Mouse (Mus musculus) layer of hippocampus, adult 2 months (tissue): ENCODE results near the gene Lztr1. TPM values are rescaled to one million over a fixed set of nuclear protein-coding genes. Genes with fewer than 3 reads are reported as not detected.
A peak's percentile ranks its signal among the peaks of the same experiment; 100 is the strongest.
"Not testable (repeated sequence)": the region's sequence is repeated elsewhere in the genome, so short reads cannot be mapped to it uniquely, and the experiment has no call there.

ENCODE experiments used
- DNase-seq, 2 experiments: peaks; one replicate each; pipeline ENCODE4 v3.0.0; 2022; ENCODE audit warnings: low spot score in 2 of 2
- H3K27ac ChIP-seq: fragments of 200-600 bp; 2 replicates; pipeline ENCODE4 v1.8.1; 2022
- H3K4me3 ChIP-seq: fragments of 200-600 bp; 2 replicates; pipeline ENCODE4 v1.8.1; 2022; ENCODE audit warnings: mild to moderate bottlenecking
- CTCF ChIP-seq: fragments of 200-600 bp; conservative IDR thresholded peaks from 2 replicates; pipeline ENCODE4 v1.8.1; 2022; ENCODE audit warnings: antibody characterized with exemption, mild to moderate bottlenecking, moderate library complexity
- total RNA-seq, 2 experiments: library from RNA; stranded (reverse); gene quantifications; 2 replicates each; pipeline ENCODE4 v1.2.3; 2021

Gene Lztr1
- total RNA-seq, 2 experiments from 2014 or later = 186 to 201 TPM

GRCm38 (mm10) chr16:17552837-17553236 lies 44.3 kb downstream of the Lztr1 start:
- TF ChIP-seq CTCF = no peak
- Histone ChIP-seq H3K27ac (no peak overlapping the region), H3K4me3 (no peak overlapping the region)
- DNase-seq = no peak

DNA sequence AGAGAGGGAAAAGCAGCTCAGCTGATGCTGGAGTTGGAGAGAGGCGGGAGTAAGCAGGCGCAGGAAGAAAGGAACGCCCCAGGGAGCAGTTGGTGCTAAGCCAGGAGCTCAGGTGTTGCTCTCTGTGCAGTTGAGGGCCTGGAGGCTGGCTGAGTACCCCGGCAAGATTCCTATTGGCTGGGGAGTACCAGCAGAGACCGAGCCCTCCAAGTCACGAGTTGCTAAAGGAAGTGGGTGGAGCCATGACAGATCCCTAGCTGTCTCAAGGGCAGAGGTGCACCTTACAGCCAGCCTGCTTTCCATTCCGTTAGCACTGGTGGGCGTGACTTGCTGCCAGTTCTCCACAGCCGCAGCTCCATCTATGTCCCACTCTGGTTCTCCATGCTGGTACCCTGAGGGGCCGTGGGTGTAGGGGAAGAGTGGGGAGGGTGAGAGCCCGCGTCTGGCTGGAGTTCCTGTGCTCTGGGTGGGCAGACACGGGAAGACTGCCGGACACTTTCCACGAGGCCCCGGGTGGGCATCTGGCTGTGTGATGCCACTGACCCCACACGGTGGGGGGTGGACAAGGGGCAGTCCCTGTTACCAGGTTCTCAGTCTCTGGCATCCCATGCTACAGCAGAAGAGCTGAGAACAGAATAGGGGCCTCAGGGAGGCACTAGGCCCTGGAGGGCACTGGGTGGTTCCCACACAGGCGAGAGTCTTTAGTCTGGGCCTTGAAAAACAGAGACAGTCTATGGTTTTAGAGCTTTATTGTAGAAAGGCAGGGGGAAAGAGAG lies 45.6 kb downstream of the Lztr1 start:
- no peak for DNase-seq
- Histone ChIP-seq H3K27ac (no peak overlapping the region), H3K4me3 (no peak overlapping the region)
- TF ChIP-seq CTCF = no peak

DNA sequence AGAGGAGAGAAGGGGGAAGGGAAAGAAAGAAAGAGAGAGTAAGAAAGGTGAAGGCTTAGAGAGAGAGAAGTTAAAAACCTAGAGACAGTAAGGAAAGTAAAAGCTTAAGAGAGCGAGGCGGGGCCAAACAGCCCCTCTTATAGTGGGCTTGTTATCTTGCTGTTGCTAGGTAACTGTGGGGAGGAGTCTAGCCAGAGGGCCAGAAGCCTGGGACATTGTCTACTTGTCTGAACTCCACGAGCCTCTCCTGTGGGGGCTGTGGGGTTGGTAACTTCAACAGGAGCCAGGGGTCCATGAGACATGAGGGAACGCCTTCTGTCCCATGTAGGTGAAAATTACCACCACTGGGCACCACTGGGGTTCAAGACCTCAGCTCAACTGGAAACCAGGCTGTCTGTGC lies 46.2 kb downstream of the Lztr1 start:
- not testable (repeated sequence) for H3K27ac ChIP-seq, DNase-seq, H3K4me3 ChIP-seq

GRCm38 (mm10) chr16:17556180-17556579 lies 47.7 kb downstream of the Lztr1 start:
- TF ChIP-seq CTCF = no peak
- DNase-seq = no peak
- Histone ChIP-seq H3K4me3 (no peak overlapping the region), H3K27ac (no peak overlapping the region)

DNA sequence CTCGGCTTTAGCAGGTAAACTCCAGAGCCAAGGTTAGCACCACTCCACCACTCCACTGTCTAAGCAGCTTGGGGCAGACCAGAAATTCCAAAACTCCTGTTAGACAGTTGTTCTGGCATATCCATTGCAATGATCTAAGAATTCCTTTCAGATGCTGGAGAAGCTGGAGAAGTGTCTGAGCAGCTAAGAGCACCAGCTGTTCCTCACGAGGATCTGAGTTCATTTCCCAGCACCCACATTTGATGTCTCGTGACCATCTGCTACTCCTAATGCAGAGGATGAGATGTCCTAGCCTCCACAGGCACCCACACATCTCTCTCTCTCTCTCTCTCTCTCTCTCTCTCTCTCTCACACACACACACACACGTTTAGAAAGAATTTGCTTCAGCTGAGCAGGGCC lies 48.4 kb downstream of the Lztr1 start:
- no peak for DNase-seq
- Histone ChIP-seq H3K27ac (no peak overlapping the region), H3K4me3 (no peak overlapping the region)
- no peak for TF ChIP-seq CTCF

DNA sequence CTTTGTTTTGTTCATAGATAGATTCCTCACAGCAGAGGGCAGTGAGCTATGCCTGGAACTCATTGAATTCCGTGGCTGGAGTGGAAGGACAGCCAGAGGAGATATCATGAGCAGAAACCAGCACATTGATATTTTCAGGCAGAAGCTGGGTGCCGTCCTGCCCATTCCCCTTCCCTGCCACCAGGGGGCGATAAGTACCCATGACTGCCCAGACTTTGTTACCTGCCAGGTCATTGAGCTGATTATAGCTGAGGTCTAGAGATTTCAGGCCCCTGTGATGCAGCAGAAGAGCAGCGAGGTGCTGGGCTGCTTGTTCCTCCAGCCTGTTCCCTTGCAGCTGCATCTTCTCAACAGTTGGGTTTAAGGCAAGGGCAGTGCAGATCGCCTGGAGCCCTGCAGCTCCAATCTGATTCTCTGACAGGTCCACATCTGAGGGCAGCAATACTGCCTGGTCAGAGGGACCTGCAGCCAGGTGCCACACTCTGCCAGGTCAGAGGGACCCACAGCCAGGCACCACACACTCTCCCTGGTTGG lies 49.5 kb downstream of the Lztr1 start:
- TF ChIP-seq CTCF = peak; percentile 99
- peak; percentile 72 to 87 for DNase-seq
- Histone ChIP-seq H3K4me3 (no peak overlapping the region), H3K27ac (no peak overlapping the region)

- TF ChIP-seq CTCF = no peak
- Histone ChIP-seq H3K27ac (no peak overlapping the region), H3K4me3 (no peak overlapping the region)
- no peak for DNase-seq
Observed at GRCm38 (mm10) chr16:17558811-17559210, 50.3 kb downstream of the Lztr1 start.

- DNase-seq = no peak
- H3K4me3 ChIP-seq = no peak overlapping the region
- no peak overlapping the region for H3K27ac ChIP-seq
- TF ChIP-seq CTCF = no peak
Observed at GRCm38 (mm10) chr16:17559396-17560027, 51.0 kb downstream of the Lztr1 start.

- peak within 1 kb of the TSS; percentile 70 for H3K27ac ChIP-seq
- H3K4me3 ChIP-seq = peak within 1 kb of the TSS; percentile 48
- 0 out of 2 replicates have a peak, but pooled peaks have one; percentile 6 for TF ChIP-seq CTCF
- DNase-seq = no peak
Observed at GRCm38 (mm10) chr16:17561128-17561750, 52.8 kb downstream of the Lztr1 start, which contains the start of gene Lrrc74b. Gene Lrrc74b (minus strand): TSS chr16:17561247.

GRCm38 (mm10) chr16:17561751-17562208 lies 53.3 kb downstream of the Lztr1 start, which contains the start of gene P2rx6:
Gene P2rx6 (plus strand): TSS chr16:17561885.
- no peak for TF ChIP-seq CTCF
- Histone ChIP-seq H3K4me3 (peak within 1 kb of the TSS; percentile 48), H3K27ac (peak within 1 kb of the TSS; percentile 70)
- no peak for DNase-seq

DNA sequence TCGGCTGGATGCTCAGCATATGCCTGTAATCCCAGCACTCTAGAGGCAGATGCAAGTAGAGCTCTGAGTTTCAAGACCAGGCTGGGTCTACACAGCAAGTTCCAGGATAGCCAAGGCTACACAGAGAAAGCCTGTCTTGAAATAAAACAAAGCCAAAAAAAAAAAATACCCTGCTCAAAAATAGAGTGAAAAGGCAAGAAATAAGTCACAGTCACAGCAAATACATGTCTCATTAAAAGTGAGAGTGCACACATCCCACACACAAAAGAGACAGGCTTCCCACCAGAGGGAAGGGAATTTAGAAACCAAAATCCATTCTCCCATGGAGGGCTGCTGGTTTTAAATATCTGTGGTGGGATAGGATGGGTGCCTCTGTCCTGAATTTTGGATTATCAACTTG lies 55.1 kb downstream of the Lztr1 start:
- Histone ChIP-seq H3K27ac (peak overlapping the region; percentile 43; the same call in 1 of the 2 replicates), H3K4me3 (no peak overlapping the region)
- TF ChIP-seq CTCF = no peak
- DNase-seq = no peak

DNA sequence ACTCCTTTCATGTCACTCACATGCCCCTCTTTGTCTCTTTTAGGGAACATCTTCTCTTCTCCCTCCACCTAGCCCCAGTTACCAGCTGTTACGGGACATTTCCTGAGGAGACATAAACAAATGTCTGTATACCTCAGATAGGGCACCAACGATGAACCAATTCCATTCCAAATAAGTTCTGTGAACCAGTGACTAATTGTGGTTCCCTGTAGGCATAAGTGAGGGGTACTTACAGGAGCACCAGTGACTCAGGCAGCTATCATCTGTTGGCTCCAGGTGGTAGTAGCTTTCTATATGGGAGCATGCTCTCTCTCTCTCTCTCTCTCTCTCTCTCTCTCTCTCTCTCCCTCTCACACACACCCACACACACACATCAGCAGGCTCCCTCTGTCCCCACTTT lies 55.7 kb downstream of the Lztr1 start:
- H3K27ac ChIP-seq = peak overlapping the region; percentile 43; the same call in 1 of the 2 replicates
- DNase-seq = no peak
- H3K4me3 ChIP-seq = no peak overlapping the region
- no peak for TF ChIP-seq CTCF

DNA sequence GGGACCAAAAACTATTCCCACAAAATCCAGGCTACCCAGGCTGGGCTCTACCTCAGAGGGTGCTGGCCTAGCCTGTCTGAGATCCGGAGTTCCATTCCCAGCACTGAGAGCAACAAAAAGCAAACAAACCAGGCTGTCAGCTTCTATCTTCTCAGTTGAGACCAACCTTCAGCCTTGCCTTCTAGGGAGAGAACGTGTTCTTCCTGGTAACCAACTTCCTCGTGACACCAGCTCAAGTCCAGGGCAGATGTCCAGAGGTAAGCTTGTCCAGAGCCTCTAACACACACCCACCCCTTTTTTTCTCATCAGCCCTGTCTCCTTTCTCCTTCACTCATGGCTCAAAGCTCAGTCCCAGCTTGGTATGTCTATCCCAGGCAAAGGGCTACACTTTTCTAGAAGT lies 56.3 kb downstream of the Lztr1 start:
- Histone ChIP-seq H3K27ac (no peak overlapping the region), H3K4me3 (no peak overlapping the region)
- no peak for TF ChIP-seq CTCF
- DNase-seq = no peak
